Mouse (Mus musculus): ENCODE data around the gene Rock2. TPM values are rescaled to one million over a fixed set of nuclear protein-coding genes. Genes with fewer than 3 reads are reported as not detected.
A peak's percentile ranks its signal among the peaks of the same experiment; 100 is the strongest.

The Rock2 gene
- polyA plus RNA-seq, 1 experiment from 2014 or later, result 14.4 TPM

DNA sequence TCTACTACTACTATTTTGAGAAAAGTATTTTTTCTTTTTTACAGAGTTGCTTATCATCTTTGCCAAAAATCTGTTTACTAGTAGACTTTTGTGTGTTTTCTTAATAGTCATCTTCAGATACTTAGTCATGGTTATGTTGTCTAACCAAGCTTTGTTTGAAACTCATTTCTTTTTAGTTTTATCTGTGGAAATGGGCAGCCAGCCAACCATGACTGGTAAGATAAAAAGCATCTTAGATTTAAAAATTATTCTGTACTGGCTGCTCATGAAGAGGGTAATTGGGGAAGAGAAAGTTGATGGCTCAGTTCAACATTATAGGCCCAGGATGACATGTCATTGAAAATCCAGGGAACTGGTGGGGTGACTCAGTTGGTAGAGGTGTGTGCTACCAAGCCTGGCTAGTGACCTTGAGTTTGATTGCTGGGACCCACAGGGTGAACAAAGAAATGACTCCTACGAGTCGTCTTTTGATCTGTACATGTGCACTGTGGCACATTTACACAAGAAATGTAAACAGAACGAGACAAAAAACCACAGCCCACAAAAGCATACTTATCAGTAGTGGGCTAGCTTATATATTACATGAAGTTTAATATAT, 6.0 kb downstream of the Rock2 start:
- 38% methylated on average over 3 of the region's 3 CpGs for WGBS
- Histone ChIP-seq H3K4me2 (0 out of 2 replicates have a peak overlapping the region, but pooled peaks have one; percentile 16), H3K4me1 (replicated peaks; ENCODE audit: control insufficient read depth, insufficient read depth, low read length) (peaks cover 25% of the 10 kb centered on the region), H3K27ac (ENCODE audit: low read depth, low read length) (no peak overlapping the region), H3K36me3 (ENCODE audit: control insufficient read depth, insufficient read depth, low read length) (no peaks in the 10 kb centered on the region), H3K9me3 (ENCODE audit: control insufficient read depth, low read length) (no peaks in the 10 kb centered on the region), H3K9ac (ENCODE audit: low read depth, low read length) (no peak overlapping the region), H3K27me3 (replicated peaks; ENCODE audit: control insufficient read depth, insufficient read depth, low read length) (no peaks in the 10 kb centered on the region), H3K4me3 (ENCODE audit: low read depth, low read length) (no peak overlapping the region)
- ATAC-seq (replicated peaks; ENCODE audit: low FRiP score), result peak; percentile 41; the same call in 1 of the 2 replicates
- DNase-seq (ENCODE audit: low spot score), result no peak

DNA sequence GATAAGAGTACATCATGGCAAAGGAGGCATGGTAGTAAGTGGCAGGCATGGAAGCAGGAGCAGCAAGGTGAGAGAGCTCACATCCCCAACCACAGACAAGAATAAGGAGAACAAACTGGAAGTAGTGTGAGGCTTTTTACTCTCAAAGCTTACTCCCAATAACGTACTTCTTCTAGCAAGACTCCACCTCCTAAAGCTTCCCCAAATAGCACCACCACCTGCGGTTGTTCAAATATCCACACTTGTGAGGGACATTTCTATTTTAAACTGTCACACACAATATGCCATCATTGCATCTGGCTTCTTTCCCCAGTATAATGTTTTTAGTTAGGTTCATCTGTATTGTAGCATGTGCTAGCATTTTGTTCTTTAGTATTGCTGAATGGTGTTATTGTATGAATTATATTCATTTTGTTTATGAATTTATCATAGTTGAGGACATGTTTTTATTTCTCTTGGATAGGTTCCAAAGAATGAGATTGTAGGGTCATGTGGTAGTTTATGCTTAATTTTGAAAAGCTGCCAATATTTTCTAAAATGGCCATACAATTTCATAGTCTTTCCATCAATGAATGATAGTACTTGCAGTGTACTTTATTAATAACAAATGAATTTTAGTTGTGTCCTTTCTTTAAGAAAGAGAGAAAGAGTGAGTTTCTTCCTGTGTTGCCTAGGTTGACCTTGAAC, 9.4 kb downstream of the Rock2 start:
- H3K27me3 ChIP-seq (replicated peaks; ENCODE audit: control insufficient read depth, insufficient read depth, low read length), result no peaks in the 10 kb centered on the region
- H3K9ac ChIP-seq (ENCODE audit: low read depth, low read length), result no peak overlapping the region
- H3K4me2 ChIP-seq, result no peak overlapping the region
- H3K27ac ChIP-seq (ENCODE audit: low read depth, low read length), result no peak overlapping the region
- ATAC-seq (replicated peaks; ENCODE audit: low FRiP score) (no peak), DNase-seq (ENCODE audit: low spot score) (no peak)
- H3K4me3 ChIP-seq (ENCODE audit: low read depth, low read length), result no peak overlapping the region
- WGBS, result 75% methylated on average over 2 of the region's 2 CpGs
- peaks cover 10% of the 10 kb centered on the region for H3K4me1 ChIP-seq (replicated peaks; ENCODE audit: control insufficient read depth, insufficient read depth, low read length)
- no peaks in the 10 kb centered on the region for H3K9me3 ChIP-seq (ENCODE audit: control insufficient read depth, low read length)
- H3K36me3 ChIP-seq (ENCODE audit: control insufficient read depth, insufficient read depth, low read length), result no peaks in the 10 kb centered on the region

DNA sequence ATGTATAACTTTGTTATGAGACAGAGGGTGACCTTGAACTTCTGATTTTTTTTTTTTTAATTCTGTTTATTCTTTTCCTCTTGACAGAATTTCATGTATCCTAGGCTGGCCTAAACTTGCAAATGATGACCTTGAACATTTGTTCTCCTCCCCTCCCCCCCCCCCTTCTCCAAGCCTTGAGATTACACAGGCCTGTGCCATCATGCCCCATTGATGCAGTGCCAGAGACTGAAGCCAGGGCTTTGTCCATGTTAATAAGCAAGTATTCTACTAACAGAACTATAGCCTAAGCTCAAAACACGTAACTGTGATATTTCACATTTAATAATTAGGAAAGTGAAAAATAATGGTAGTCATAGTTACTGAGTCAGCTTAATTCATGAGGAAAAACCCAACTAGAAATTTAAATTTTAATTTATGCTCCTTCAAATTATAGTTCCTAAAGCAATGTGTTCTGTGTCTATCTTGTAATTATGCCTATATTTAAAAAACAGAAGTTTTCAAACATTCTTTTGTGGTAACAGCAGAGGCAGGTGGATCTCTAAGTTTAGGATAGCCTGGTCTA, 12.7 kb downstream of the Rock2 start:
- no peak overlapping the region for H3K27ac ChIP-seq (ENCODE audit: low read depth, low read length)
- no peaks in the 10 kb centered on the region for H3K27me3 ChIP-seq (replicated peaks; ENCODE audit: control insufficient read depth, insufficient read depth, low read length)
- ATAC-seq (replicated peaks; ENCODE audit: low FRiP score), result no peak
- H3K4me1 ChIP-seq (replicated peaks; ENCODE audit: control insufficient read depth, insufficient read depth, low read length), result no peaks in the 10 kb centered on the region
- H3K9ac ChIP-seq (ENCODE audit: low read depth, low read length), result no peak overlapping the region
- no peak for DNase-seq (ENCODE audit: low spot score)
- H3K4me3 ChIP-seq (ENCODE audit: low read depth, low read length), result no peak overlapping the region
- WGBS, result 98% methylated on average over 1 of the region's 1 CpGs
- no peaks in the 10 kb centered on the region for H3K36me3 ChIP-seq (ENCODE audit: control insufficient read depth, insufficient read depth, low read length)
- no peak overlapping the region for H3K4me2 ChIP-seq
- H3K9me3 ChIP-seq (ENCODE audit: control insufficient read depth, low read length), result no peaks in the 10 kb centered on the region

DNA sequence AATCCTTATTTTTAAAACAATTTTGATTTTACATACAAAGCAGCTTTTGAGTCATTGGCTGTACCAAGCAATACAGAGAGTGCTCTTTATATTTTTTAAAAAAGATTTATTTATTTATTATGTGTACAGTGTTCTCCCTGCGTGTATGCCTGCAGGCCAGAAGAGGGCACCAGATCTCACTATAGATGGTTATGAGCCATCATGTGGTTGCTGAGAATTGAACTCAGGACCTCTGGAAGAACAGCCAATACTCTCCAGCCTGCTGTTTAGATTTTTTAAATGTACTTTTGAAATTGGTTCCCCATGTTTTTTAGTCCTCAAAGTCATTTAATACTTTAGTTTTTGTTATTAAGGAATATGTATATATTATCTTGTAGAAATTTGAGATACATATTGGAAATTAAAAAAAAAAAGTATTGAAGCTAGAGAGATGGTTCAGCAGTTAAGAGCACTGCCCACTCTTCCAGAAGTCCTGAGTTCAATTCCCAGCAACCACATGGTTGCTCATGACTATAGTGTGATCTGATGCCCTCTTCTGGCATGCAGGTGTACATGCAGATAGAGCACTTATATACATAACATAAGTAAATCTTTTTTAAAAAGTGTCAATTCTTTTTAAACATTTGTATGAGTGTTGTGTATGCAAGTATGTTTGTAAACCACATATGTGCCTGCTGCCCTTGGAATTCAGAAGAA, 13.4 kb downstream of the Rock2 start:
- Histone ChIP-seq H3K4me1 (replicated peaks; ENCODE audit: control insufficient read depth, insufficient read depth, low read length) (no peaks in the 10 kb centered on the region), H3K9ac (ENCODE audit: low read depth, low read length) (no peak overlapping the region), H3K36me3 (ENCODE audit: control insufficient read depth, insufficient read depth, low read length) (no peaks in the 10 kb centered on the region), H3K4me2 (no peak overlapping the region), H3K27me3 (replicated peaks; ENCODE audit: control insufficient read depth, insufficient read depth, low read length) (no peaks in the 10 kb centered on the region), H3K4me3 (ENCODE audit: low read depth, low read length) (no peak overlapping the region), H3K27ac (ENCODE audit: low read depth, low read length) (no peak overlapping the region), H3K9me3 (ENCODE audit: control insufficient read depth, low read length) (no peaks in the 10 kb centered on the region)
- DNase-seq (ENCODE audit: low spot score) (no peak), ATAC-seq (replicated peaks; ENCODE audit: low FRiP score) (no peak)
- WGBS, result 86% methylated on average over 1 of the region's 1 CpGs

GRCm38 (mm10) chr12:16911524-16911923, 16.8 kb downstream of the Rock2 start:
- WGBS, result 37% methylated on average over 2 of the region's 3 CpGs
- no peaks in the 10 kb centered on the region for H3K27me3 ChIP-seq (replicated peaks; ENCODE audit: control insufficient read depth, insufficient read depth, low read length)
- no peak overlapping the region for H3K27ac ChIP-seq (ENCODE audit: low read depth, low read length)
- DNase-seq (ENCODE audit: low spot score) (no peak), ATAC-seq (replicated peaks; ENCODE audit: low FRiP score) (no peak)
- no peak overlapping the region for H3K4me2 ChIP-seq
- no peak overlapping the region for H3K4me3 ChIP-seq (ENCODE audit: low read depth, low read length)
- H3K9me3 ChIP-seq (ENCODE audit: control insufficient read depth, low read length), result no peaks in the 10 kb centered on the region
- H3K4me1 ChIP-seq (replicated peaks; ENCODE audit: control insufficient read depth, insufficient read depth, low read length), result no peaks in the 10 kb centered on the region
- no peak overlapping the region for H3K9ac ChIP-seq (ENCODE audit: low read depth, low read length)
- H3K36me3 ChIP-seq (ENCODE audit: control insufficient read depth, insufficient read depth, low read length), result no peaks in the 10 kb centered on the region

- H3K9me3 ChIP-seq (ENCODE audit: control insufficient read depth, low read length), result no peaks in the 10 kb centered on the region
- H3K27ac ChIP-seq (ENCODE audit: low read depth, low read length), result no peak overlapping the region
- H3K36me3 ChIP-seq (ENCODE audit: control insufficient read depth, insufficient read depth, low read length), result no peaks in the 10 kb centered on the region
- H3K27me3 ChIP-seq (replicated peaks; ENCODE audit: control insufficient read depth, insufficient read depth, low read length), result no peaks in the 10 kb centered on the region
- H3K4me1 ChIP-seq (replicated peaks; ENCODE audit: control insufficient read depth, insufficient read depth, low read length), result no peaks in the 10 kb centered on the region
- no peak overlapping the region for H3K9ac ChIP-seq (ENCODE audit: low read depth, low read length)
- no peak for ATAC-seq (replicated peaks; ENCODE audit: low FRiP score)
- H3K4me2 ChIP-seq, result no peak overlapping the region
- no peak for DNase-seq (ENCODE audit: low spot score)
- no peak overlapping the region for H3K4me3 ChIP-seq (ENCODE audit: low read depth, low read length)
- WGBS, result 87% methylated on average over 3 of the region's 3 CpGs
Observed at GRCm38 (mm10) chr12:16912600-16912999, 17.9 kb downstream of the Rock2 start.

- Histone ChIP-seq H3K9me3 (ENCODE audit: control insufficient read depth, low read length) (no peaks in the 10 kb centered on the region), H3K36me3 (ENCODE audit: control insufficient read depth, insufficient read depth, low read length) (no peaks in the 10 kb centered on the region), H3K27me3 (replicated peaks; ENCODE audit: control insufficient read depth, insufficient read depth, low read length) (no peaks in the 10 kb centered on the region), H3K4me2 (no peak overlapping the region), H3K4me3 (ENCODE audit: low read depth, low read length) (no peak overlapping the region), H3K9ac (ENCODE audit: low read depth, low read length) (no peak overlapping the region), H3K27ac (ENCODE audit: low read depth, low read length) (no peak overlapping the region), H3K4me1 (replicated peaks; ENCODE audit: control insufficient read depth, insufficient read depth, low read length) (peaks cover 4% of the 10 kb centered on the region; the same call in 1 of the 2 replicates)
- no peak for DNase-seq (ENCODE audit: low spot score)
- no peak; the same call in 1 of the 2 replicates for ATAC-seq (replicated peaks; ENCODE audit: low FRiP score)
Observed at GRCm38 (mm10) chr12:16920186-16920860, 25.6 kb downstream of the Rock2 start.

GRCm38 (mm10) chr12:16927889-16928288, 33.2 kb downstream of the Rock2 start:
- no peaks in the 10 kb centered on the region for H3K9me3 ChIP-seq (ENCODE audit: control insufficient read depth, low read length)
- no peak overlapping the region for H3K4me3 ChIP-seq (ENCODE audit: low read depth, low read length)
- no peak overlapping the region for H3K9ac ChIP-seq (ENCODE audit: low read depth, low read length)
- H3K4me2 ChIP-seq, result no peak overlapping the region
- WGBS, result 85% methylated on average over 2 of the region's 2 CpGs
- no peak overlapping the region for H3K27ac ChIP-seq (ENCODE audit: low read depth, low read length)
- ATAC-seq (replicated peaks; ENCODE audit: low FRiP score), result no peak
- no peaks in the 10 kb centered on the region for H3K27me3 ChIP-seq (replicated peaks; ENCODE audit: control insufficient read depth, insufficient read depth, low read length)
- peaks cover 8% of the 10 kb centered on the region; the same call in 1 of the 2 replicates for H3K36me3 ChIP-seq (ENCODE audit: control insufficient read depth, insufficient read depth, low read length)
- H3K4me1 ChIP-seq (replicated peaks; ENCODE audit: control insufficient read depth, insufficient read depth, low read length), result no peaks in the 10 kb centered on the region
- DNase-seq (ENCODE audit: low spot score), result no peak

Measured in liver, embryonic 11.5 days (tissue).